Mouse (Mus musculus) forebrain, embryonic 14.5 days (tissue): Measurements from ENCODE around the gene Gm21970. TPM values are rescaled to one million over a fixed set of nuclear protein-coding genes. Genes with fewer than 3 reads are reported as not detected.

Experiments
- ATAC-seq: fragments of 200-750 bp; cut with Nextera tagmentation; 2 replicates; pipeline ENCODE4 v1.8.0; 2017; ENCODE audit warnings: mild to moderate bottlenecking, moderate library complexity
- DNase-seq: peaks from one replicate; pipeline ENCODE4 v3.0.0-alpha.2; 2015; ENCODE audit warnings: low spot score
- H3K27ac ChIP-seq: fragments of 300-500 bp; sonication (generic); 2 replicates; pipeline ENCODE4 v1.5.1; 2014; ENCODE audit warnings: low read depth, mild to moderate bottlenecking, control low read depth, low read length, moderate library complexity
- H3K27me3 ChIP-seq: fragments of 300-500 bp; sonication (generic); replicated peaks from 2 replicates; pipeline ENCODE4 v1.6.1; 2014; ENCODE audit warnings: low read length, control low read depth, mixed read lengths; ENCODE audit not compliant: control insufficient read depth, insufficient read depth
- H3K36me3 ChIP-seq: fragments of 300-500 bp; sonication (generic); 2 replicates; pipeline ENCODE4 v1.6.1; 2014; ENCODE audit warnings: low read length, control low read depth; ENCODE audit not compliant: control insufficient read depth, insufficient read depth
- H3K4me1 ChIP-seq: fragments of 300-500 bp; sonication (generic); 2 replicates; pipeline ENCODE4 v1.6.1; 2014; ENCODE audit warnings: antibody characterized with exemption, low read length, control low read depth; ENCODE audit not compliant: control insufficient read depth, insufficient read depth
- H3K4me2 ChIP-seq: fragments of 300-500 bp; sonication (generic); 2 replicates; pipeline ENCODE4 v1.6.1; 2014; ENCODE audit warnings: mild to moderate bottlenecking, control low read depth, low read length
- H3K4me3 ChIP-seq: fragments of 300-500 bp; sonication (generic); 2 replicates; pipeline ENCODE4 v1.5.1; 2014; ENCODE audit warnings: low read depth, low read length, control low read depth
- H3K9ac ChIP-seq: fragments of 300-500 bp; sonication (generic); 2 replicates; pipeline ENCODE4 v1.6.1; 2014; ENCODE audit warnings: mild to moderate bottlenecking, low read length, control low read depth, moderate library complexity
- H3K9me3 ChIP-seq: fragments of 300-500 bp; sonication (generic); replicated peaks from 2 replicates; pipeline ENCODE4 v1.6.1; 2016; ENCODE audit warnings: low read length, control low read depth, mixed read lengths; ENCODE audit not compliant: control insufficient read depth
- whole genome bisulfite sequencing: fragments of 180-500 bp; shearing (Covaris S2); extraction: QIAGEN DNeasy Blood & Tissue Kit; methylation state at CpG from one replicate; pipeline ENCODE4 v1.1.7; 2014; 5-methylcytosine and 5-hydroxymethylcytosine counted together
- polyA plus RNA-seq: library from polyadenylated mRNA; unstranded; fragments of >200 nt; fragmentation: Nextera tagmentation; extraction: Ambion mirVana; gene quantifications from 2 replicates; pipeline ENCODE4 v1.2.1, GENCODE M21; 2014

The Gm21970 gene
- polyA plus RNA-seq, 1 experiment from 2014 or later: not detected

DNA sequence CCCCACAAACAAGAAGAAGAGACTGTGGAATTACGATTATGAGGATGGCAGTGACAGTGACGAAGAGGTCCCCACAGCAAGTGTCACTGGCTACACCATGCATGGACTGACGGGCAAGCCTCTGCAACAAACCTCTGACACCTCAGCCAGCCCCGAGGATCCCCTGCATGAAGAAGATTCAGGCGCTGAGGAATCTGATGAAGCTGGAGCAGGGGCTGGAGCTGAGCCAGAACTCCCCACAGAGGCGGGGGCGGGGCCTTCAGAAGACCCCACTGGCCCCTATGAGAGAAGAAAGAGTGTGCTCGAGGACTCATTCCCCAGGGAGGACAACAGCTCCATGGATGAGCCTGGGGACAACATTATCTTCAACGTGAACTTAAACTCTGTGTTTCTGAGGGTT lies 12.3 kb downstream of the Gm21970 start:
- H3K9ac ChIP-seq: no peak overlapping the region
- no peak for ATAC-seq
- WGBS: 84% methylated on average over 9 of the region's 9 CpGs
- H3K4me1 ChIP-seq: peaks cover 4% of the 10 kb centered on the region; the same call in 1 of the 2 replicates
- no peaks in the 10 kb centered on the region for H3K9me3 ChIP-seq
- H3K4me2 ChIP-seq: no peak overlapping the region
- H3K36me3 ChIP-seq: peaks cover 15% of the 10 kb centered on the region; the same call in 1 of the 2 replicates
- H3K4me3 ChIP-seq: no peak overlapping the region
- H3K27ac ChIP-seq: no peak overlapping the region
- H3K27me3 ChIP-seq: no peaks in the 10 kb centered on the region
- no peak for DNase-seq

- ATAC-seq (no peak), DNase-seq (no peak)
- H3K4me1 ChIP-seq: peaks cover 4% of the 10 kb centered on the region; the same call in 1 of the 2 replicates
- H3K9me3 ChIP-seq: no peaks in the 10 kb centered on the region
- no peak overlapping the region for H3K4me2 ChIP-seq
- H3K36me3 ChIP-seq: peaks cover 15% of the 10 kb centered on the region; the same call in 1 of the 2 replicates
- H3K27ac ChIP-seq: no peak overlapping the region
- no peak overlapping the region for H3K4me3 ChIP-seq
- H3K27me3 ChIP-seq: no peaks in the 10 kb centered on the region
- 92% methylated on average over 8 of the region's 8 CpGs for WGBS
- no peak overlapping the region for H3K9ac ChIP-seq
These were observed 12.7 kb downstream of the Gm21970 start for GRCm38 (mm10) chr16:91404187-91404586.

GRCm38 (mm10) chr16:91404828-91405577 lies 13.5 kb downstream of the Gm21970 start:
- Histone ChIP-seq H3K4me3 (no peak overlapping the region), H3K4me1 (peaks cover 4% of the 10 kb centered on the region; the same call in 1 of the 2 replicates), H3K4me2 (no peak overlapping the region), H3K9ac (no peak overlapping the region), H3K9me3 (no peaks in the 10 kb centered on the region), H3K36me3 (peaks cover 15% of the 10 kb centered on the region; the same call in 1 of the 2 replicates), H3K27me3 (no peaks in the 10 kb centered on the region), H3K27ac (no peak overlapping the region)
- 72% methylated on average over 10 of the region's 10 CpGs for WGBS
- ATAC-seq (no peak), DNase-seq (no peak)

- peaks cover 10% of the 10 kb centered on the region; the same call in 1 of the 2 replicates for H3K36me3 ChIP-seq
- ATAC-seq: peak; percentile 80
- peaks cover 4% of the 10 kb centered on the region; the same call in 1 of the 2 replicates for H3K4me1 ChIP-seq
- peak within 1 kb of the TSS; percentile 98 for H3K4me2 ChIP-seq
- H3K9me3 ChIP-seq: no peaks in the 10 kb centered on the region
- 5% methylated on average over 51 of the region's 51 CpGs for WGBS
- H3K27ac ChIP-seq: no peak within 1 kb of the TSS; the same call in 1 of the 2 replicates
- H3K4me3 ChIP-seq: peak within 1 kb of the TSS; percentile 58
- H3K27me3 ChIP-seq: no peaks in the 10 kb centered on the region
- DNase-seq: peak; percentile 53
- peak within 1 kb of the TSS; percentile 75 for H3K9ac ChIP-seq
These were observed 14.4 kb downstream of the Gm21970 start, which contains the start of gene Il10rb for GRCm38 (mm10) chr16:91405640-91406584. Gene Il10rb, plus strand, starts transcription at chr16:91406164.

- Histone ChIP-seq H3K4me3 (peak overlapping the region; percentile 58), H3K9ac (peak overlapping the region; percentile 75), H3K4me2 (peak overlapping the region; percentile 98), H3K4me1 (peaks cover 4% of the 10 kb centered on the region; the same call in 1 of the 2 replicates), H3K9me3 (no peaks in the 10 kb centered on the region), H3K27me3 (no peaks in the 10 kb centered on the region), H3K36me3 (peaks cover 9% of the 10 kb centered on the region; the same call in 1 of the 2 replicates), H3K27ac (no peak overlapping the region; the same call in 1 of the 2 replicates)
- DNase-seq (peak; percentile 40), ATAC-seq (peak; percentile 22)
- 3% methylated on average over 13 of the region's 13 CpGs for WGBS
These were observed 15.2 kb downstream of the Gm21970 start for GRCm38 (mm10) chr16:91406585-91407220.

GRCm38 (mm10) chr16:91413102-91413844 lies 21.8 kb downstream of the Gm21970 start:
- Histone ChIP-seq H3K4me3 (no peak overlapping the region), H3K4me1 (no peaks in the 10 kb centered on the region), H3K9me3 (no peaks in the 10 kb centered on the region), H3K27ac (no peak overlapping the region), H3K36me3 (no peaks in the 10 kb centered on the region), H3K9ac (no peak overlapping the region), H3K4me2 (no peak overlapping the region), H3K27me3 (no peaks in the 10 kb centered on the region)
- WGBS: 83% methylated on average over 12 of the region's 12 CpGs
- ATAC-seq: no peak
- no peak for DNase-seq

- Histone ChIP-seq H3K4me2 (no peak overlapping the region), H3K9ac (no peak overlapping the region), H3K4me1 (no peaks in the 10 kb centered on the region), H3K27me3 (no peaks in the 10 kb centered on the region), H3K27ac (no peak overlapping the region), H3K9me3 (no peaks in the 10 kb centered on the region), H3K36me3 (no peaks in the 10 kb centered on the region), H3K4me3 (no peak overlapping the region)
- ATAC-seq (no peak), DNase-seq (no peak)
- WGBS: 90% methylated on average over 9 of the region's 9 CpGs
These were observed 24.1 kb downstream of the Gm21970 start for GRCm38 (mm10) chr16:91415391-91416189.
